Mouse (Mus musculus) midbrain, embryonic 14.5 days (tissue): Measurements from ENCODE around the gene Pgm2. TPM values are rescaled to one million over a fixed set of nuclear protein-coding genes. Genes with fewer than 3 reads are reported as not detected.

Experiments
- ATAC-seq: fragments of 200-750 bp; cut with Nextera tagmentation; 2 replicates; pipeline ENCODE4 v1.8.0; 2017; ENCODE audit warnings: moderate number of reproducible peaks, moderate library complexity; ENCODE audit not compliant: low FRiP score, low TSS enrichment
- DNase-seq: peaks from one replicate; pipeline ENCODE4 v3.0.0-alpha.2; 2015
- H3K27ac ChIP-seq: fragments of 300-500 bp; sonication (generic); replicated peaks from 2 replicates; pipeline ENCODE4 v1.5.1; 2014; ENCODE audit warnings: mild to moderate bottlenecking, low read depth, low read length, moderate library complexity
- H3K27me3 ChIP-seq: fragments of 300-500 bp; sonication (generic); 2 replicates; pipeline ENCODE4 v1.6.1; 2014; ENCODE audit warnings: low read length, control low read depth, mixed read lengths; ENCODE audit not compliant: control insufficient read depth, insufficient read depth
- H3K36me3 ChIP-seq: fragments of 300-500 bp; sonication (generic); 2 replicates; pipeline ENCODE4 v1.6.1; 2014; ENCODE audit warnings: low read length, control low read depth; ENCODE audit not compliant: control insufficient read depth, insufficient read depth
- H3K4me1 ChIP-seq: fragments of 300-500 bp; sonication (generic); 2 replicates; pipeline ENCODE4 v1.6.1; 2014; ENCODE audit warnings: mild to moderate bottlenecking, antibody characterized with exemption, low read length, control low read depth; ENCODE audit not compliant: control insufficient read depth, insufficient read depth
- H3K4me2 ChIP-seq: fragments of 300-500 bp; sonication (generic); 2 replicates; pipeline ENCODE4 v1.6.1; 2014; ENCODE audit warnings: mild to moderate bottlenecking, low read length, moderate library complexity
- H3K4me3 ChIP-seq: fragments of 300-500 bp; sonication (generic); replicated peaks from 2 replicates; pipeline ENCODE4 v1.5.1; 2014; ENCODE audit warnings: low read depth, low read length
- H3K9ac ChIP-seq: fragments of 300-500 bp; sonication (generic); replicated peaks from 2 replicates; pipeline ENCODE4 v1.6.1; 2014; ENCODE audit warnings: mild to moderate bottlenecking, low read length, moderate library complexity
- H3K9me3 ChIP-seq: fragments of 300-500 bp; sonication (generic); 2 replicates; pipeline ENCODE4 v1.6.1; 2016; ENCODE audit warnings: low read length, control low read depth, mixed read lengths; ENCODE audit not compliant: control insufficient read depth
- WGBS: fragments of 180-500 bp; shearing (Covaris S2); extraction: QIAGEN DNeasy Blood & Tissue Kit; methylation state at CpG from one replicate; pipeline ENCODE4 v1.1.7; 2014; 5-methylcytosine and 5-hydroxymethylcytosine counted together
- polyA plus RNA-seq: library from polyadenylated mRNA; unstranded; fragments of >200 nt; fragmentation: Nextera tagmentation; extraction: Ambion mirVana; gene quantifications from 2 replicates; pipeline ENCODE4 v1.2.1, GENCODE M21; 2014

Pgm2 gene
- polyA plus RNA-seq, 1 experiment from 2014 or later: 20.5 TPM

DNA sequence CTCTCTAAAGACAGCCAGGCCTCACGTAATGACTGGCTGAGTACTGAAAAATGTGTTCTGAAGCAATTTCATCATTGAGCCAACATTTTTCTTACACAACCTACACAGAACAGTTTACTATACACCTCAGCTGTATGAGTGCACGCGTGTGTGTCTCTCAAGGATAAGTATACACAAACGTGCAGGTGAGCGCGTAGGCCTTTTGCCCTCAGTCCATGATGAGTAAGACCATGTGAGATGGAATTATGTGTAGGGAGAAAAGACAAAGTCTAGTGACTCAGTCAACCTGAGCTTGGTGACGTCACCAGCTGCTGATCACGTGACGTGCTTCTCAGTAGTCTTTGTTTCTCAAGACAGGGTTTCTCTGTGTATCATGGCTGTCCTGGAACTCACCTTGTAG is 7.3 kb upstream of the Pgm2 start:
- H3K4me3 ChIP-seq: no peak overlapping the region
- H3K4me1 ChIP-seq: no peaks in the 10 kb centered on the region
- no peak overlapping the region for H3K4me2 ChIP-seq
- H3K36me3 ChIP-seq: no peaks in the 10 kb centered on the region
- H3K27ac ChIP-seq: no peak overlapping the region
- H3K9me3 ChIP-seq: no peaks in the 10 kb centered on the region
- ATAC-seq (no peak), DNase-seq (no peak)
- no peak overlapping the region for H3K9ac ChIP-seq
- no peaks in the 10 kb centered on the region for H3K27me3 ChIP-seq
- WGBS: 96% methylated on average over 9 of the region's 9 CpGs

DNA sequence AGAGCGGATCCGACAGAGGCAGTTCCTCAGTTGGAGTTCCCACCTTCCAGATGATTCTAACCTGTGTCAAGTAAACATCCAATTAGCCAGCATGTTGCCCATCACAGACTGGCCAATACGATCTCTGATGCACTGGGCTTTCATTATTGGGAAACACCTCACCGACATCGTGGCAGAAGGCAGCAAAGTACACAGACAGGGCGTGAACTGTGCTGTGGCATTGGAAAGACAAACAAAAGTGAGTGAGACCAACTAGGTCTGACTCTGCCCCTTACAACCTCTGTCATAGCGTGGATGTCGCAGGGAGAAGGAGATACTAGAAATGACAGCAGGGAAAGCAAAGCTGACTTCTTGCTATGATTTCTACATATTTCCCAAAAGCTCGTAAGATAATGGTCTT is 4.0 kb upstream of the Pgm2 start:
- Histone ChIP-seq H3K4me3 (no peak overlapping the region), H3K9me3 (no peaks in the 10 kb centered on the region), H3K27me3 (no peaks in the 10 kb centered on the region), H3K27ac (no peak overlapping the region), H3K4me2 (no peak overlapping the region), H3K4me1 (peaks cover 3% of the 10 kb centered on the region), H3K36me3 (no peaks in the 10 kb centered on the region), H3K9ac (no peak overlapping the region)
- no peak for DNase-seq
- WGBS: 87% methylated on average over 9 of the region's 9 CpGs
- no peak for ATAC-seq

- peak overlapping the region; percentile 66 for H3K4me3 ChIP-seq
- H3K4me1 ChIP-seq: peaks cover 13% of the 10 kb centered on the region
- no peak for ATAC-seq
- H3K36me3 ChIP-seq: no peaks in the 10 kb centered on the region
- H3K9ac ChIP-seq: peak overlapping the region; percentile 80
- no peaks in the 10 kb centered on the region for H3K27me3 ChIP-seq
- no peaks in the 10 kb centered on the region for H3K9me3 ChIP-seq
- DNase-seq: no peak
- WGBS: 3% methylated on average over 15 of the region's 15 CpGs
- peak overlapping the region; percentile 84 for H3K4me2 ChIP-seq
- peak overlapping the region; percentile 72 for H3K27ac ChIP-seq
These were observed 660 bp downstream of the Pgm2 start for GRCm38 (mm10) chr5:64093349-64093871.

DNA sequence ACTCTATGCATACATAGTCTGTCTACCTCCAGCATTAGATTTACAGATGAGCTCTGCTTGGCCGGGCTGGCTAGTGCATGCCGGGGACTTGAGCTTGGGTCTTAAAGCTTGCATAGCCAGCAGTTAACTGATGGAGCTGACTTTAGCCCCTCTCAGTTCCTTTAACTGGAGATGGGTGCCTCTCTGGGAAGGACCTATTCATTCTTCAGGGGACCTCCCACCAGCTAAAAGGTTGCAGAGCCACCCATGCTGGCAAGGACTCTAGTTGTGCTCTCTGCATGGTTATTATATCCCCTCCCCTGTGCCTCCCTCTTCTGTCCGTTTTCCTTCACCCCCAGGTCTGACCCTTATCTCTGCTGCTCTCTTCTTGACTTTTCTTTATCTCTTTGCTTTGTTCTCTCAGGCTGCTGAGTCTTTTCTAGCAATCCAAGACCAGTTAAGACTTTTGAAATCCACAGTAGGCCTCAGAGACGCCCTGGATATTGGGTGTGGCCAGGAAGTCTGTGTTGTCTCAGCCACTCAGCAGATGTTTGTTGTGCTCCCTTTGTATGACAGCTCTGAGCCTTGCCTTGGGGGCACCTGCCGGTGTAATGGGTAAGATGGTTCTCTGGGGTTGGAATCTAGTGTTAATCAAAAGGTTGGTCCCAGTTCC is 2.7 kb downstream of the Pgm2 start:
- no peak overlapping the region for H3K4me2 ChIP-seq
- H3K27me3 ChIP-seq: no peaks in the 10 kb centered on the region
- H3K27ac ChIP-seq: no peak overlapping the region
- H3K4me3 ChIP-seq: no peak overlapping the region
- WGBS: 86% methylated on average over 5 of the region's 5 CpGs
- no peak overlapping the region for H3K9ac ChIP-seq
- no peak for DNase-seq
- peaks cover 13% of the 10 kb centered on the region for H3K4me1 ChIP-seq
- no peaks in the 10 kb centered on the region for H3K9me3 ChIP-seq
- no peak for ATAC-seq
- peaks cover 4% of the 10 kb centered on the region; the same call in 1 of the 2 replicates for H3K36me3 ChIP-seq

GRCm38 (mm10) chr5:64101993-64102716 is 9.4 kb downstream of the Pgm2 start:
- no peak for ATAC-seq
- Histone ChIP-seq H3K4me3 (no peak overlapping the region), H3K27me3 (no peaks in the 10 kb centered on the region), H3K4me2 (no peak overlapping the region), H3K36me3 (peaks cover 37% of the 10 kb centered on the region), H3K9ac (no peak overlapping the region), H3K27ac (no peak overlapping the region), H3K4me1 (no peaks in the 10 kb centered on the region), H3K9me3 (no peaks in the 10 kb centered on the region)
- WGBS: 87% methylated on average over 9 of the region's 9 CpGs
- DNase-seq: no peak

GRCm38 (mm10) chr5:64102717-64103075 is 9.9 kb downstream of the Pgm2 start:
- H3K27ac ChIP-seq: no peak overlapping the region
- H3K27me3 ChIP-seq: no peaks in the 10 kb centered on the region
- H3K36me3 ChIP-seq: peaks cover 42% of the 10 kb centered on the region
- no peak for ATAC-seq
- no peak overlapping the region for H3K4me2 ChIP-seq
- 60% methylated on average over 7 of the region's 7 CpGs for WGBS
- DNase-seq: no peak
- no peaks in the 10 kb centered on the region for H3K9me3 ChIP-seq
- no peak overlapping the region for H3K4me3 ChIP-seq
- H3K9ac ChIP-seq: no peak overlapping the region
- no peaks in the 10 kb centered on the region for H3K4me1 ChIP-seq

- WGBS: 88% methylated on average over 11 of the region's 11 CpGs
- H3K9me3 ChIP-seq: no peaks in the 10 kb centered on the region
These were observed 15.0 kb downstream of the Pgm2 start for GRCm38 (mm10) chr5:64107596-64108289.

DNA sequence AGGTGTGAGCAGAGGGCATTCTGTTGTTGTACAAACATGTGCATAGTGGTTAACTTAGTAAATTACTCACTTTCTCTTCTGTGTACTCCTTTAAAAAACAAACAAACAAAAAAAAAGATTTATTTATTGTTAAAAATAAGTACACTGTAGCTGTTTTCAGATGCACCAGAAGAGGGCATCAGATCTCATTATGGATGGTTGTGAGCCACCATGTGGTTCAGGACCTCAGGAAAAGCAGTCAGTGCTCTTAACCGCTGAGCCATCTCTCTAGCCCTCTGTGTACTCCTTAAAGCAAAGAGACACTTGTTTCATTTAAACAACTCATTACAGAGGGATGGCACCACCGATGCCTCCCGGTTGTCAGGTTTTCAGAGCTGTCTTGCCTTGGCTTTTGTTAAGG is 16.5 kb downstream of the Pgm2 start:
- H3K4me1 ChIP-seq: no peaks in the 10 kb centered on the region
- 72% methylated on average over 3 of the region's 3 CpGs for WGBS
- DNase-seq: peak; percentile 35
- H3K27me3 ChIP-seq: no peaks in the 10 kb centered on the region
- H3K27ac ChIP-seq: no peak overlapping the region
- H3K36me3 ChIP-seq: peaks cover 71% of the 10 kb centered on the region
- no peaks in the 10 kb centered on the region for H3K9me3 ChIP-seq
- no peak overlapping the region for H3K9ac ChIP-seq
- H3K4me2 ChIP-seq: no peak overlapping the region
- ATAC-seq: no peak
- no peak overlapping the region for H3K4me3 ChIP-seq

More at GRCm38 (mm10) chr5:64107596-64108289, 15.0 kb downstream of the Pgm2 start:
- H3K27ac ChIP-seq: no peak overlapping the region
- DNase-seq (no peak), ATAC-seq (no peak)
- peaks cover 69% of the 10 kb centered on the region for H3K36me3 ChIP-seq
- no peaks in the 10 kb centered on the region for H3K27me3 ChIP-seq
- no peak overlapping the region for H3K4me3 ChIP-seq
- no peak overlapping the region for H3K9ac ChIP-seq
- no peak overlapping the region for H3K4me2 ChIP-seq
- H3K4me1 ChIP-seq: no peaks in the 10 kb centered on the region
